Mouse (Mus musculus) CH12.LX (cell line): ENCODE measurements around the gene Klhl10. TPM values are rescaled to one million over a fixed set of nuclear protein-coding genes. Genes with fewer than 3 reads are reported as not detected.
A peak's percentile ranks its signal among the peaks of the same experiment; 100 is the strongest.

Experiments
- DNase-seq: peaks from one replicate; pipeline ENCODE4 v3.0.0-alpha.2; 2013; ENCODE audit errors: extremely low read depth
- H3K27ac ChIP-seq: 2 replicates; pipeline ENCODE4 v1.5.1; 2012; ENCODE audit warnings: low read depth, mild to moderate bottlenecking, control low read depth, moderate library complexity; ENCODE audit not compliant: insufficient read depth
- H3K27me3 ChIP-seq: replicated peaks from 2 replicates; pipeline ENCODE3; 2012; ENCODE audit warnings: inconsistent platforms
- H3K36me3 ChIP-seq, 2 experiments: replicated peaks in 1 of 2; 2 replicates each; pipeline versions ENCODE3 to v1.6.1; 2012; ENCODE audit warnings: inconsistent platforms in 1 of 2, low read length in 1 of 2, mild to moderate bottlenecking in 1 of 2, mixed read lengths in 1 of 2, moderate library complexity in 1 of 2; ENCODE audit not compliant: control insufficient read depth in 1 of 2, insufficient read depth in 1 of 2
- H3K4me1 ChIP-seq, 2 experiments: 2 replicates each; pipeline ENCODE4 v1.6.1; 2012; ENCODE audit warnings: inconsistent platforms in 1 of 2, moderate library complexity in 1 of 2; ENCODE audit not compliant: insufficient read depth in 2 of 2, control insufficient read depth in 1 of 2
- H3K4me2 ChIP-seq: 2 replicates; pipeline ENCODE4 v1.6.1; 2012; ENCODE audit warnings: low read depth, mild to moderate bottlenecking, control low read depth; ENCODE audit not compliant: poor library complexity, insufficient read depth, severe bottlenecking
- H3K4me3 ChIP-seq, 3 experiments: fragments of 150-350 bp in 1 of 3; sonication (generic) in 1 of 3; replicated peaks in 1 of 3; 2 replicates each; pipeline versions ENCODE3 to v1.5.1; 2011 to 2012; ENCODE audit warnings: low read depth in 2 of 3, low read length in 2 of 3, mild to moderate bottlenecking in 2 of 3, moderate library complexity in 2 of 3, control low read depth in 1 of 3, improper control_type of control experiment in 1 of 3, inconsistent platforms in 1 of 3, mixed read lengths in 1 of 3; ENCODE audit not compliant: poor library complexity in 1 of 3
- H3K79me2 ChIP-seq: replicated peaks from 2 replicates; pipeline ENCODE4 v1.6.1; 2012; ENCODE audit warnings: mild to moderate bottlenecking, moderate library complexity; ENCODE audit not compliant: control insufficient read depth, poor library complexity, insufficient read depth, severe bottlenecking; ENCODE audit errors: extremely low read depth
- H3K9ac ChIP-seq: 2 replicates; pipeline ENCODE4 v1.6.1; 2012; ENCODE audit warnings: low read depth, mild to moderate bottlenecking, control low read depth, moderate library complexity; ENCODE audit not compliant: insufficient read depth
- H3K9me3 ChIP-seq: replicated peaks from 2 replicates; pipeline ENCODE3; 2012; ENCODE audit warnings: low read length, inconsistent platforms, mixed read lengths
- BHLHE40 ChIP-seq: IDR thresholded peaks from 2 replicates; pipeline ENCODE4 v1.6.1; 2011; ENCODE audit warnings: mild to moderate bottlenecking, low read depth, low read length, improper control_type of control experiment
- CTCF ChIP-seq, 2 experiments: IDR thresholded peaks in 1 of 2; conservative IDR thresholded peaks in 1 of 2; 2 replicates each; pipeline ENCODE4 v1.5.1; 2011 to 2012; ENCODE audit warnings: low read depth in 2 of 2, low read length in 2 of 2, improper control_type of control experiment in 1 of 2, inconsistent platforms in 1 of 2, mild to moderate bottlenecking in 1 of 2, moderate library complexity in 1 of 2
- E2F4 ChIP-seq: IDR thresholded peaks from 2 replicates; pipeline ENCODE4 v1.6.1; 2011; ENCODE audit warnings: low read depth, low read length, improper control_type of control experiment; ENCODE audit not compliant: insufficient replicate concordance
- EP300 ChIP-seq: IDR thresholded peaks from 2 replicates; pipeline ENCODE4 v1.6.1; 2011; ENCODE audit warnings: low read length, improper control_type of control experiment
- HCFC1 ChIP-seq: IDR thresholded peaks from 2 replicates; pipeline ENCODE4 v1.6.1; 2012; ENCODE audit warnings: low read depth, mild to moderate bottlenecking, inconsistent platforms, low read length, improper control_type of control experiment
- JUN ChIP-seq: IDR thresholded peaks from 2 replicates; pipeline ENCODE4 v1.6.1; 2011; ENCODE audit warnings: low read depth, mild to moderate bottlenecking, low read length, improper control_type of control experiment, moderate library complexity; ENCODE audit not compliant: insufficient read depth
- JUND ChIP-seq: conservative IDR thresholded peaks from 2 replicates; pipeline ENCODE4 v1.6.1; 2011; ENCODE audit warnings: low read depth, low read length, improper control_type of control experiment
- MAX ChIP-seq: IDR thresholded peaks from 2 replicates; pipeline ENCODE4 v1.6.1; 2011; ENCODE audit warnings: low read length, improper control_type of control experiment
- MEF2A ChIP-seq: IDR thresholded peaks from 2 replicates; pipeline ENCODE4 v1.6.1; 2014; ENCODE audit warnings: low read depth, mild to moderate bottlenecking, inconsistent platforms, low read length, improper control_type of control experiment, borderline replicate concordance
- MXI1 ChIP-seq: IDR thresholded peaks from 2 replicates; pipeline ENCODE4 v1.6.1; 2011; ENCODE audit warnings: mild to moderate bottlenecking, low read depth, low read length, improper control_type of control experiment
- MYC ChIP-seq: IDR thresholded peaks from 2 replicates; pipeline ENCODE4 v1.6.1; 2011; ENCODE audit warnings: low read depth, mild to moderate bottlenecking, improper control_type of control experiment, low read length
- PAX5 ChIP-seq: IDR thresholded peaks from 2 replicates; pipeline ENCODE4 v1.6.1; 2012; ENCODE audit warnings: low read length, inconsistent platforms, mixed read lengths
- RCOR1 ChIP-seq: conservative IDR thresholded peaks from 2 replicates; pipeline ENCODE4 v1.6.1; 2012; ENCODE audit warnings: low read depth, mild to moderate bottlenecking, inconsistent platforms, low read length, improper control_type of control experiment
- SMC3 ChIP-seq: IDR thresholded peaks from 2 replicates; pipeline ENCODE4 v1.6.1; 2011; ENCODE audit warnings: low read depth, low read length, improper control_type of control experiment
- TBP ChIP-seq: conservative IDR thresholded peaks from 2 replicates; pipeline ENCODE4 v1.6.1; 2011; ENCODE audit warnings: low read depth, low read length, improper control_type of control experiment
- UBTF ChIP-seq: IDR thresholded peaks from 2 replicates; pipeline ENCODE4 v1.6.1; 2012; ENCODE audit warnings: low read depth, mild to moderate bottlenecking, inconsistent platforms, low read length, improper control_type of control experiment, moderate library complexity
- ZKSCAN1 ChIP-seq: IDR thresholded peaks from 2 replicates; pipeline ENCODE4 v1.6.1; 2012; ENCODE audit warnings: low read depth, inconsistent platforms, low read length, improper control_type of control experiment, borderline replicate concordance
- ZNF384 ChIP-seq: IDR thresholded peaks from 2 replicates; pipeline ENCODE4 v1.6.1; 2012; ENCODE audit warnings: low read depth, low read length, improper control_type of control experiment, inconsistent platforms
- dilution Hi-C: fragments of 300-500 bp; cut with MboI; formaldehyde crosslinking; loops from 2 replicates; pipeline ENCODE4 v1.14.3; 2020; ENCODE audit warnings: low sequenced_read_pairs; ENCODE audit not compliant: extremely low pct_unique_long_range_greater_than_20kb, extremely low pct_ligation_motif_present
- in situ Hi-C: fragments of 300-500 bp; cut with MboI; formaldehyde crosslinking; loops from 3 replicates; pipeline ENCODE4 v1.14.3; 2019; ENCODE audit warnings: low sequenced_read_pairs, low pct_ligation_motif_present, low pct_unique_long_range_greater_than_20kb, mixed read lengths
- polyA plus RNA-seq: library from polyadenylated mRNA; unstranded; fragments of >175 nt; gene quantifications from 2 replicates; pipeline ENCODE4 v1.2.1, GENCODE M21; 2012; ENCODE audit warnings: low read depth; ENCODE audit not compliant: insufficient read length
- total RNA-seq, 2 experiments: library from RNA; depleted of rRNA; stranded (reverse); fragments of 300-350 nt in 1 of 2; fragments of >200 nt in 1 of 2; gene quantifications; 2 replicates each; pipeline ENCODE4 v1.2.3; 2012 to 2014

Klhl10 gene
- total RNA-seq (2012; rRNA removed) (0.67 and 1.1 TPM in 2 replicates), total RNA-seq (2014; rRNA removed) (0.48 and 0.54 TPM in 2 replicates), polyA plus RNA-seq (0.30 and 0.56 TPM in 2 replicates)

GRCm38 (mm10) chr11:100441797-100442196, at the start of gene Klhl10, which contains the start of gene Nt5c3b:
Gene Klhl10, plus strand, starts transcription at chr11:100441917.
Gene Nt5c3b, minus strand, starts transcription at chr11:100441808.
- H3K4me1 ChIP-seq, result peaks cover 12 to 24% of the 10 kb centered on the region in 2 experiments
- dilution Hi-C loops (no loop called here), in situ Hi-C loops (no loop called here)
- H3K4me3 ChIP-seq, result peak within 1 kb of the TSS; percentile 57 to 84 (median 71)
- no peak for DNase-seq
- peak within 1 kb of the TSS; percentile 65 for H3K4me2 ChIP-seq
- peak within 1 kb of the TSS; percentile 39 for H3K9ac ChIP-seq
- H3K79me2 ChIP-seq, result no peaks in the 10 kb centered on the region
- H3K9me3 ChIP-seq, result no peaks in the 10 kb centered on the region
- TF ChIP-seq BHLHE40 (no peak), ZNF384 (no peak), JUN (no peak)
- no peaks in the 10 kb centered on the region for H3K27me3 ChIP-seq
- H3K36me3 ChIP-seq, result peaks cover 4 to 21% of the 10 kb centered on the region in 2 experiments
- H3K27ac ChIP-seq, result no peak within 1 kb of the TSS

- TF ChIP-seq MEF2A (no peak), SMC3 (no peak), E2F4 (no peak), HCFC1 (no peak), RCOR1 (no peak), EP300 (no peak), UBTF (no peak), MYC (no peak), MAX (no peak), CTCF (conservative IDR thresholded peaks at IDR 0.05 in 1 of 2, IDR thresholded peaks at IDR 0.05 in 1 of 2; ENCODE audit: low read depth in 2 of 2, low read length in 2 of 2) (no peak), PAX5 (no peak), BHLHE40 (no peak), ZKSCAN1 (no peak), TBP (no peak), MXI1 (no peak), JUND (no peak)
- Histone ChIP-seq H3K4me2 (no peak overlapping the region), H3K27me3 (peaks cover 88% of the 10 kb centered on the region), H3K9ac (no peak overlapping the region), H3K4me1 (peaks cover 22 to 33% of the 10 kb centered on the region in 2 experiments), H3K36me3 (no peaks in the 10 kb centered on the region), H3K9me3 (no peaks in the 10 kb centered on the region), H3K27ac (no peak overlapping the region), H3K79me2 (no peaks in the 10 kb centered on the region), H3K4me3 (no peak overlapping the region)
- no peak for DNase-seq
- in situ Hi-C loops (no loop called here), dilution Hi-C loops (no loop called here)
Measured at GRCm38 (mm10) chr11:100392958-100393357, 48.8 kb upstream of the Klhl10 start.
